Mouse (Mus musculus): ENCODE results near the gene Vmn2r51.
"Not testable (repeated sequence)": the region's sequence is repeated elsewhere in the genome, so short reads cannot be mapped to it uniquely, and the experiment has no call there.

Vmn2r51 gene

DNA sequence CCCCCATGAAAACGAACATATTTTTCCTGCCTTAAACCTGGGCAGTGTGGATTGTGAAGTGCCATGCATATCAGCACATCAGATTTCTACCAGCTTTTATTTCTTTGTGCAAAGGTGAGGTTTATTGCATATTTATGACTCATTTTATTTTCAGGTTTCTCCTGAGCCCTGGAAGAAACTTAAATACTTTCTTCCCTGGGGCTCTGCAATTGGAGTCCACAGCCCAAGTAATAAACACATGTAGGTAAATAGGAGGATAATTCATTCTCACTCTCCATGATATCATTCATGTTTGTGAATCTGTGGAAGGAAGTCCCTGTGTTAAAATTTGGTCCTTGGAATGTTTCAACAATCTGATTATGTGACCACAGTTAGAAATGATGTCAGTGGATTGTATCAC, at the start of gene Vmn2r51:
Vmn2r51 (minus strand) TSS at position 101 of the 400 bp plus-strand sequence.
- DNase-seq (ENCODE audit: low read depth, low spot score): not testable (repeated sequence)

- DNase-seq (ENCODE audit: low read depth, low spot score): not testable (repeated sequence)
These were observed 52.3 kb downstream of the Vmn2r51 start, which contains the start of gene Vmn2r50 for GRCm38 (mm10) chr7:10053196-10053595. Vmn2r50 (minus strand) TSS chr7:10053296.

All from 3T3-L1 (cell line).